Comparison of ENCODE assay signal across 8 mouse cellular contexts in genomic region chr8:112097883-112098635, GRCm38 (mm10).
DNase-seq lines count a peak whose midpoint lies in the region; ATAC-seq and TF ChIP-seq lines count a peak whose summit lies in the region.

No protein-coding gene starts in this region.

- no peak overlapping the region for H3K4me3 ChIP-seq in cerebellum, adult 2 months (replicated peaks; ENCODE audit: insufficient read depth, low read depth, low read length)
- no peak overlapping the region for H3K4me3 ChIP-seq in hindbrain, embryonic 16.5 days (ENCODE audit: low read length)

- DNase-seq in adrenal gland, adult 2 months, result peak; percentile 48
- DNase-seq in cerebellum, adult 2 months, result peak; percentile 30 to 62
- peak; percentile 13 for DNase-seq in gastrocnemius, postnatal 25 days
- DNase-seq in lung, adult 18-20 months, result peak; percentile 79 to 88
- peak; percentile 30 to 48 for DNase-seq in right cerebral cortex, adult 2 months (ENCODE audit: low spot score in 2 of 2)
- DNase-seq in spleen, adult 18-20 months, result no peak
- no peak for DNase-seq in urinary bladder, postnatal 25 days (ENCODE audit: low spot score)

- TF ChIP-seq CTCF in cerebellum, adult 2 months (IDR thresholded peaks at IDR 0.05; ENCODE audit: borderline replicate concordance, insufficient read depth, low read depth, low read length), result no peak

- no peak overlapping the region for H3K9ac ChIP-seq in hindbrain, embryonic 16.5 days (ENCODE audit: low read depth, low read length)

- no peaks in the 10 kb centered on the region for H3K36me3 ChIP-seq in hindbrain, embryonic 16.5 days (ENCODE audit: control insufficient read depth, insufficient read depth, low read length)

- H3K27ac ChIP-seq in cerebellum, adult 2 months (ENCODE audit: insufficient read depth, low read length), result no peak overlapping the region
- peak overlapping the region; percentile 51 for H3K27ac ChIP-seq in hindbrain, embryonic 16.5 days (ENCODE audit: low read depth, low read length)

- ATAC-seq in hindbrain, embryonic 16.5 days, result peak; percentile 99

- WGBS in cerebellum, adult 2 months, result 27% methylated on average over 10 of the region's 10 CpGs
- WGBS in hindbrain, embryonic 16.5 days, result 45% methylated on average over 10 of the region's 10 CpGs

- no peak overlapping the region for H3K4me2 ChIP-seq in hindbrain, embryonic 16.5 days (ENCODE audit: low read length)

- H3K27me3 ChIP-seq in cerebellum, adult 2 months (ENCODE audit: control insufficient read depth, insufficient read depth, low read length), result no peaks in the 10 kb centered on the region
- no peaks in the 10 kb centered on the region for H3K27me3 ChIP-seq in hindbrain, embryonic 16.5 days (replicated peaks; ENCODE audit: control insufficient read depth, insufficient read depth, low read length)

- no peaks in the 10 kb centered on the region for H3K9me3 ChIP-seq in hindbrain, embryonic 16.5 days (ENCODE audit: control insufficient read depth, low read length)

- no peak for TF ChIP-seq POLR2A in cerebellum, adult 2 months (IDR thresholded peaks at IDR 0.05; ENCODE audit: borderline replicate concordance, insufficient read depth, low read length)

- no peaks in the 10 kb centered on the region; the same call in 1 of the 2 replicates for H3K4me1 ChIP-seq in cerebellum, adult 2 months (ENCODE audit: control insufficient read depth, insufficient read depth, low read length)
- H3K4me1 ChIP-seq in hindbrain, embryonic 16.5 days (ENCODE audit: control insufficient read depth, insufficient read depth, low read depth, low read length), result peaks cover 6% of the 10 kb centered on the region; the same call in 1 of the 2 replicates

Comparison
In these comparisons a context has a peak if more than half of its experiments do, and no peak if none do; other contexts are left out.
1. DNase-seq: peak in adrenal gland, adult 2 months (single experiment), cerebellum, adult 2 months (2 of 2), gastrocnemius, postnatal 25 days (single experiment), lung, adult 18-20 months (2 of 2) and right cerebral cortex, adult 2 months (2 of 2); none in spleen, adult 18-20 months (0 of 2) and urinary bladder, postnatal 25 days (single experiment).